Mouse (Mus musculus): ENCODE results near the gene Zdhhc1. TPM values are rescaled to one million over a fixed set of nuclear protein-coding genes. Genes with fewer than 3 reads are reported as not detected.

Gene Zdhhc1
- total and polyA plus RNA-seq, 3 experiments, result 4.9 to 11.5 TPM; not detected in 1

DNA sequence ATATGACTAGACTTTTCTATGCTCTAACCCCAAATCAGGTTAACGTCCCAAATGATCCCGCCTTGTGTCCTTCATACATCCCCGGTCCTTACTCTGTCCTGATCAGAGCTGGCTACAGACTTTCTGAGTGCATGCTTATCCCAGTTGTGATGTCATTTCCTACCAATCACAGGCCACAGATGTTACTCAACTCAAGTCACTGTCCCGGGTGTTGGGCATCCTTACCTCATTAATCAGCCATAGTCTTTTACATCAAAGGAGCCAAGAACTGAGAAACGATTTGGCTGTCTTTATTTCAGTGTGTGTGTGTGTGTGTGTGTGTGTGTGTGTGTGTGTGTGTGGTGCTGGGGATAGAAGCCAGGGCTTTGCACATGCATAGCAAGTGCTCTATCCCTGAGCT is 42.6 kb downstream of the Zdhhc1 start:
- DNase-seq (ENCODE audit: low read depth, low spot score), result peak; percentile 42
- Histone ChIP-seq H3K9me3 (replicated peaks; ENCODE audit: insufficient read depth, low read length) (no peaks in the 10 kb centered on the region), H3K27ac (ENCODE audit: control insufficient read depth, low read depth, low read length) (no peak overlapping the region), H3K79me2 (ENCODE audit: control insufficient read depth, insufficient read depth, low read length, poor library complexity) (no peaks in the 10 kb centered on the region), H3K36me3 (ENCODE audit: control insufficient read depth in 1 of 2, insufficient read depth in 2 of 2, low read length in 2 of 2) (peaks cover 0 to 13% of the 10 kb centered on the region in 2 experiments; a peak in 2 of 4 replicates), H3K4me3 (ENCODE audit: control insufficient read depth in 1 of 2, insufficient read depth in 1 of 2, low read depth in 2 of 2, low read length in 2 of 2) (no peak overlapping the region), H3K4me1 (ENCODE audit: control insufficient read depth in 1 of 2, insufficient read depth in 2 of 2, low read length in 2 of 2) (peaks cover 7 to 12% of the 10 kb centered on the region in 2 experiments), H3K27me3 (ENCODE audit: control insufficient read depth in 1 of 2, insufficient read depth in 2 of 2, low read length in 2 of 2) (peaks cover 0 to 9% of the 10 kb centered on the region in 2 experiments), H3K9ac (ENCODE audit: control insufficient read depth, low read depth, low read length, poor library complexity, severe bottlenecking) (no peak overlapping the region)
- no peak for TF ChIP-seq ETS1 (IDR thresholded peaks at IDR 0.05; ENCODE audit: low read depth, low read length)
- TF ChIP-seq ZNF384 (IDR thresholded peaks at IDR 0.05; ENCODE audit: low read depth, low read length), result no peak
- no peak for TF ChIP-seq MAZ (IDR thresholded peaks at IDR 0.05; ENCODE audit: low read depth, low read length)
- no peak for TF ChIP-seq ELF1 (IDR thresholded peaks at IDR 0.05; ENCODE audit: low read depth, low read length)
- TF ChIP-seq NRF1 (IDR thresholded peaks at IDR 0.05; ENCODE audit: insufficient read depth, low read depth, low read length, poor library complexity, severe bottlenecking), result no peak
- TF ChIP-seq USF1 (IDR thresholded peaks at IDR 0.05; ENCODE audit: low read depth, low read length), result no peak
- no peak for TF ChIP-seq RCOR1 (IDR thresholded peaks at IDR 0.05; ENCODE audit: low read depth, low read length)
- TF ChIP-seq MYB (IDR thresholded peaks at IDR 0.05; ENCODE audit: low read depth, low read length), result no peak
- TF ChIP-seq POLR2AphosphoS2 (IDR thresholded peaks at IDR 0.05; ENCODE audit: low read length), result no peak
- TF ChIP-seq ZC3H11A (IDR thresholded peaks at IDR 0.05; ENCODE audit: low read depth, low read length), result no peak
- no peak for TF ChIP-seq EP300 (IDR thresholded peaks at IDR 0.05; ENCODE audit: low read depth in 1 of 2, low read length in 2 of 2)
- no peak for TF ChIP-seq SIN3A (IDR thresholded peaks at IDR 0.05; ENCODE audit: low read length)
- no peak for TF ChIP-seq E2F4 (IDR thresholded peaks at IDR 0.05; ENCODE audit: borderline replicate concordance, low read depth, low read length)
- no peak for TF ChIP-seq TCF12 (IDR thresholded peaks at IDR 0.05; ENCODE audit: low read depth, low read length)
- no peak for TF ChIP-seq GATA1 (IDR thresholded peaks at IDR 0.05; ENCODE audit: low read depth, low read length)
- no peak for TF ChIP-seq USF2 (IDR thresholded peaks at IDR 0.05; ENCODE audit: borderline replicate concordance in 1 of 2, insufficient read depth in 1 of 2, low read depth in 1 of 2, low read length in 2 of 2)
- TF ChIP-seq ZKSCAN1 (IDR thresholded peaks at IDR 0.05; ENCODE audit: low read depth, low read length), result no peak
- no peak for TF ChIP-seq KAT2A (conservative IDR thresholded peaks at IDR 0.05; ENCODE audit: low read depth, low read length)
- no peak for TF ChIP-seq POLR2AphosphoS5 (IDR thresholded peaks at IDR 0.05; ENCODE audit: borderline replicate concordance, low read depth, low read length)
- TF ChIP-seq UBTF (IDR thresholded peaks at IDR 0.05; ENCODE audit: borderline replicate concordance, insufficient read depth, low read depth, low read length), result no peak

DNA sequence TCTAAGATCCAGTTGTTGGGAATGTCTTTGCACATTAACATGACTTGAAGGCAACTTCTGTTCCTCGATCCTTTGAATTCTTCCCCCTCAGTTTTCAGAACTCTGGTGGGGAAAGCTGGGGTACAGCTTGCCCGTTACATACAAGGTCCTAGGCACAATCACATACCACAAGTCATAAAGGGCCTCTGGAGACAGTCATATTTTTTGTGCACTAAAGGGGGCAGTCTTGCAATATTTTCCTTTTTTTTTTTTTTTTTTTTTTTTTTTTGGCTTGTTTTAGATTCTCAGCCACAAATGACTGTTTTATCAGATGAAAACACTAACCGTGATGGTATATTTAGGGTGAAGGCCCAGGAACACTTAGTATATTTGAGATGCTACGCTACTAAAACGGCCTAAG is 43.4 kb downstream of the Zdhhc1 start:
- no peak overlapping the region for H3K27ac ChIP-seq (ENCODE audit: control insufficient read depth, low read depth, low read length)
- peaks cover 7 to 18% of the 10 kb centered on the region in 2 experiments for H3K4me1 ChIP-seq (ENCODE audit: control insufficient read depth in 1 of 2, insufficient read depth in 2 of 2, low read length in 2 of 2)
- peaks cover 0 to 9% of the 10 kb centered on the region in 2 experiments for H3K27me3 ChIP-seq (ENCODE audit: control insufficient read depth in 1 of 2, insufficient read depth in 2 of 2, low read length in 2 of 2)
- TF ChIP-seq EP300 (IDR thresholded peaks at IDR 0.05; ENCODE audit: low read depth in 1 of 2, low read length in 2 of 2), result no peak; a peak in 1 of 4 replicates
- TF ChIP-seq JUND (IDR thresholded peaks at IDR 0.05; ENCODE audit: low read depth, low read length), result no peak
- no peak for TF ChIP-seq ZMIZ1 (IDR thresholded peaks at IDR 0.05; ENCODE audit: low read depth, low read length)
- peak; percentile 55 for TF ChIP-seq ZC3H11A (IDR thresholded peaks at IDR 0.05; ENCODE audit: low read depth, low read length)
- peak; percentile 60 for TF ChIP-seq RAD21 (IDR thresholded peaks at IDR 0.05; ENCODE audit: low read depth, low read length)
- TF ChIP-seq KAT2A (conservative IDR thresholded peaks at IDR 0.05; ENCODE audit: low read depth, low read length), result no peak
- peak; percentile 29; the same call in 1 of the 2 replicates for TF ChIP-seq SMC3 (IDR thresholded peaks at IDR 0.05; ENCODE audit: low read depth, low read length)
- peak; percentile 44; the same call in 1 of the 2 replicates for TF ChIP-seq GATA1 (IDR thresholded peaks at IDR 0.05; ENCODE audit: low read depth, low read length)
- peak; percentile 100 for TF ChIP-seq ZNF384 (IDR thresholded peaks at IDR 0.05; ENCODE audit: low read depth, low read length)
- peak; percentile 60; the same call in 1 of the 2 replicates for TF ChIP-seq SIN3A (IDR thresholded peaks at IDR 0.05; ENCODE audit: low read length)
- no peak for TF ChIP-seq HCFC1 (IDR thresholded peaks at IDR 0.05; ENCODE audit: low read depth, low read length)
- TF ChIP-seq MXI1 (IDR thresholded peaks at IDR 0.05; ENCODE audit: low read depth, low read length), result no peak
- no peak for TF ChIP-seq MAZ (IDR thresholded peaks at IDR 0.05; ENCODE audit: low read depth, low read length)
- TF ChIP-seq RCOR1 (IDR thresholded peaks at IDR 0.05; ENCODE audit: low read depth, low read length), result no peak
- no peak for TF ChIP-seq USF2 (IDR thresholded peaks at IDR 0.05; ENCODE audit: borderline replicate concordance in 1 of 2, insufficient read depth in 1 of 2, low read depth in 1 of 2, low read length in 2 of 2)
- no peak for TF ChIP-seq NRF1 (IDR thresholded peaks at IDR 0.05; ENCODE audit: insufficient read depth, low read depth, low read length, poor library complexity, severe bottlenecking)
- no peak for TF ChIP-seq POLR2AphosphoS5 (IDR thresholded peaks at IDR 0.05; ENCODE audit: borderline replicate concordance, low read depth, low read length)
- TF ChIP-seq TBP (IDR thresholded peaks at IDR 0.05; ENCODE audit: low read depth, low read length), result peak; percentile 32; the same call in 1 of the 2 replicates
- no peak for TF ChIP-seq USF1 (IDR thresholded peaks at IDR 0.05; ENCODE audit: low read depth, low read length)
- TF ChIP-seq ETS1 (IDR thresholded peaks at IDR 0.05; ENCODE audit: low read depth, low read length), result peak; percentile 48; the same call in 1 of the 2 replicates
- TF ChIP-seq MAX (IDR thresholded peaks at IDR 0.05; ENCODE audit: low read length), result no peak
- TF ChIP-seq POLR2AphosphoS2 (IDR thresholded peaks at IDR 0.05; ENCODE audit: low read length), result no peak

More for the DNA sequence above, 43.4 kb downstream of the Zdhhc1 start:
- no peaks in the 10 kb centered on the region for H3K79me2 ChIP-seq (ENCODE audit: control insufficient read depth, insufficient read depth, low read length, poor library complexity)
- H3K9ac ChIP-seq (ENCODE audit: control insufficient read depth, low read depth, low read length, poor library complexity, severe bottlenecking), result no peak overlapping the region
- no peaks in the 10 kb centered on the region for H3K9me3 ChIP-seq (replicated peaks; ENCODE audit: insufficient read depth, low read length)
- no peak overlapping the region for H3K4me3 ChIP-seq (ENCODE audit: control insufficient read depth in 1 of 2, insufficient read depth in 1 of 2, low read depth in 2 of 2, low read length in 2 of 2)
- H3K36me3 ChIP-seq (ENCODE audit: control insufficient read depth in 1 of 2, insufficient read depth in 2 of 2, low read length in 2 of 2), result peaks cover 0 to 18% of the 10 kb centered on the region in 2 experiments; a peak in 2 of 4 replicates
- peak; percentile 72 for DNase-seq (ENCODE audit: low read depth, low spot score)

Data from MEL (cell line).